Mouse (Mus musculus) heart, postnatal 0 days (tissue): ENCODE measurements around the gene Pheta2.

Experiments used
- CTCF ChIP-seq: IDR thresholded peaks from 2 replicates; pipeline ENCODE4 v1.5.1; 2016; ENCODE audit warnings: antibody characterized with exemption, control low read depth, low read depth
- EP300 ChIP-seq: IDR thresholded peaks from 2 replicates; pipeline ENCODE4 v1.6.1; 2016; ENCODE audit warnings: antibody characterized with exemption, low read depth

GRCm38 (mm10) chr15:82317839-82318238 is 20.9 kb upstream of the Pheta2 start:
- TF ChIP-seq EP300 (no peak), CTCF (no peak)
